ENCODE assay signal across 11 mouse cellular contexts in the genomic region with DNA sequence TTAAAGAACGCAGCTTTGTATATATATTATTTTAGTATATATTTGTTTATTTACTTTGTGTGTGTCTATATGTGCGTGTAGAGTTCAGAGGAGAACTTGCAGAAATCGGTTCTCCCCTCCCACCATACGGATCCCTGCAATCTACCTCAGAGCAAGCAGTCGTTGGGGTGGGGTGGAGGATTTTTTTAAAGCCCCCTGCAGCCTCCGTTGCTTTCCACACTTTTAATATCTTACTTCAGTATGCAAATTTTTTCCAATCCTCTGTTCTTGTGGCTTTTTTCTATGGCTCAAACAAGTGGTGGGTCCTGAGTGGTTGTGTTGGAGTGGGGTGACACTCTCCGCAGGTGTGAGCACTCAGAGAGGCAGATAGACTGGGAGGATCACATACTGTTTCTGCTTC. TPM values are rescaled to one million over a fixed set of nuclear protein-coding genes. Genes with fewer than 3 reads are reported as not detected.
DNase-seq lines count a peak whose midpoint lies in the region; ATAC-seq and TF ChIP-seq lines count a peak whose summit lies in the region.
"Had no signal": no experiment of that assay in that cellular context is flagged by ENCODE, and none has a peak within 500 bp of the region (broad histone marks: within the 10 kb centered on the region; RNA-seq: fewer than 3 reads in every experiment).

No protein-coding gene starts in this region.

- DNase-seq in hindbrain, embryonic 10.5 days (ENCODE audit: low spot score) = no peak
- no peak for DNase-seq in hindbrain, postnatal 0 days (ENCODE audit: low spot score)
- DNase-seq in thymus, adult 18-20 months = no peak
- DNase-seq in cerebellum, postnatal 10 days = no peak
- no peak for DNase-seq in MN1 (ENCODE audit: low spot score)
- DNase-seq: thymus, adult 2 months had no signal

- TF ChIP-seq CTCF in hindbrain, postnatal 0 days (IDR thresholded peaks at IDR 0.05; ENCODE audit: low read depth) = no peak

- no peak overlapping the region for H3K4me2 ChIP-seq in hindbrain, embryonic 16.5 days (ENCODE audit: low read length)
- H3K4me2 ChIP-seq in embryonic facial prominence, embryonic 13.5 days = peak overlapping the region; percentile 32; the same call in 1 of the 2 replicates
- H3K4me2 ChIP-seq in hindbrain, postnatal 0 days (ENCODE audit: low read depth, low read length) = peak overlapping the region; percentile 36; the same call in 1 of the 2 replicates
- H3K4me2 ChIP-seq in midbrain, embryonic 16.5 days (ENCODE audit: low read length) = 0 out of 2 replicates have a peak overlapping the region, but pooled peaks have one; percentile 29
- H3K4me2 ChIP-seq: limb, embryonic 15.5 days had no signal

- 0 out of 2 replicates have a peak, but pooled peaks cover 5% of the 10 kb centered on the region for H3K36me3 ChIP-seq in hindbrain, embryonic 10.5 days
- H3K36me3 ChIP-seq in hindbrain, embryonic 16.5 days (ENCODE audit: control insufficient read depth, insufficient read depth, low read length) = no peaks in the 10 kb centered on the region
- H3K36me3 ChIP-seq in embryonic facial prominence, embryonic 13.5 days = no peaks in the 10 kb centered on the region
- no peaks in the 10 kb centered on the region for H3K36me3 ChIP-seq in hindbrain, postnatal 0 days (ENCODE audit: insufficient read depth, low read length)
- H3K36me3 ChIP-seq in midbrain, embryonic 16.5 days (ENCODE audit: control insufficient read depth, insufficient read depth, low read length) = no peaks in the 10 kb centered on the region
- H3K36me3 ChIP-seq: limb, embryonic 15.5 days had no signal

- H3K27me3 ChIP-seq in hindbrain, embryonic 10.5 days (ENCODE audit: insufficient read depth, poor library complexity, severe bottlenecking) = no peaks in the 10 kb centered on the region
- no peaks in the 10 kb centered on the region for H3K27me3 ChIP-seq in hindbrain, embryonic 16.5 days (replicated peaks; ENCODE audit: control insufficient read depth, insufficient read depth, low read length)
- H3K27me3 ChIP-seq in embryonic facial prominence, embryonic 13.5 days = no peaks in the 10 kb centered on the region
- H3K27me3 ChIP-seq in hindbrain, postnatal 0 days (ENCODE audit: insufficient read depth, low read length) = no peaks in the 10 kb centered on the region
- H3K27me3 ChIP-seq in midbrain, embryonic 16.5 days (ENCODE audit: control insufficient read depth, insufficient read depth, low read depth, low read length) = no peaks in the 10 kb centered on the region
- H3K27me3 ChIP-seq: limb, embryonic 15.5 days had no signal

- no peaks in the 10 kb centered on the region for H3K9me3 ChIP-seq in hindbrain, embryonic 10.5 days
- no peaks in the 10 kb centered on the region for H3K9me3 ChIP-seq in hindbrain, embryonic 16.5 days (ENCODE audit: control insufficient read depth, low read length)
- H3K9me3 ChIP-seq in embryonic facial prominence, embryonic 13.5 days = no peaks in the 10 kb centered on the region
- H3K9me3 ChIP-seq in hindbrain, postnatal 0 days (ENCODE audit: low read length) = no peaks in the 10 kb centered on the region
- no peaks in the 10 kb centered on the region for H3K9me3 ChIP-seq in midbrain, embryonic 16.5 days (replicated peaks; ENCODE audit: control insufficient read depth, low read length, poor library complexity, severe bottlenecking)
- H3K9me3 ChIP-seq: limb, embryonic 15.5 days had no signal

- ATAC-seq in hindbrain, embryonic 16.5 days = no peak
- no peak for ATAC-seq in embryonic facial prominence, embryonic 13.5 days (ENCODE audit: insufficient number of reproducible peaks, insufficient read depth, low FRiP score, low TSS enrichment, low read depth)
- ATAC-seq in hindbrain, postnatal 0 days = no peak
- no peak for ATAC-seq in midbrain, embryonic 16.5 days
- ATAC-seq: inflammation-experienced regulatory T-cells, adult 6 months had no signal

- peak overlapping the region; percentile 53 for H3K4me3 ChIP-seq in hindbrain, embryonic 10.5 days
- no peak overlapping the region for H3K4me3 ChIP-seq in hindbrain, embryonic 16.5 days (ENCODE audit: low read length)
- no peak overlapping the region for H3K4me3 ChIP-seq in embryonic facial prominence, embryonic 13.5 days
- no peak overlapping the region for H3K4me3 ChIP-seq in hindbrain, postnatal 0 days (ENCODE audit: low read length)
- no peak overlapping the region for H3K4me3 ChIP-seq in midbrain, embryonic 16.5 days (ENCODE audit: low read depth, low read length)
- H3K4me3 ChIP-seq: limb, embryonic 15.5 days had no signal

- H3K27ac ChIP-seq in hindbrain, embryonic 10.5 days = peak overlapping the region; percentile 89
- no peak overlapping the region for H3K27ac ChIP-seq in hindbrain, embryonic 16.5 days (ENCODE audit: low read depth, low read length)
- no peak overlapping the region for H3K27ac ChIP-seq in embryonic facial prominence, embryonic 13.5 days
- no peak overlapping the region for H3K27ac ChIP-seq in hindbrain, postnatal 0 days
- H3K27ac ChIP-seq in midbrain, embryonic 16.5 days (ENCODE audit: low read length) = no peak overlapping the region
- H3K27ac ChIP-seq: limb, embryonic 15.5 days had no signal

- peaks cover 23% of the 10 kb centered on the region for H3K4me1 ChIP-seq in hindbrain, embryonic 10.5 days (replicated peaks)
- no peaks in the 10 kb centered on the region; the same call in 1 of the 2 replicates for H3K4me1 ChIP-seq in hindbrain, embryonic 16.5 days (ENCODE audit: control insufficient read depth, insufficient read depth, low read depth, low read length)
- peaks cover 3% of the 10 kb centered on the region; the same call in 1 of the 2 replicates for H3K4me1 ChIP-seq in embryonic facial prominence, embryonic 13.5 days
- H3K4me1 ChIP-seq in hindbrain, postnatal 0 days (ENCODE audit: insufficient read depth, low read length) = no peaks in the 10 kb centered on the region
- no peaks in the 10 kb centered on the region; the same call in 1 of the 2 replicates for H3K4me1 ChIP-seq in midbrain, embryonic 16.5 days (ENCODE audit: control insufficient read depth, insufficient read depth, low read length)
- H3K4me1 ChIP-seq: limb, embryonic 15.5 days had no signal

- 5% methylated on average over 7 of the region's 7 CpGs for WGBS in hindbrain, embryonic 10.5 days
- 7% methylated on average over 7 of the region's 7 CpGs for WGBS in hindbrain, embryonic 16.5 days
- WGBS in embryonic facial prominence, embryonic 13.5 days = 8% methylated on average over 7 of the region's 7 CpGs
- WGBS in hindbrain, postnatal 0 days = 6% methylated on average over 7 of the region's 7 CpGs
- WGBS in midbrain, embryonic 16.5 days = 3% methylated on average over 7 of the region's 7 CpGs

- no peak overlapping the region for H3K9ac ChIP-seq in hindbrain, embryonic 16.5 days (ENCODE audit: low read depth, low read length)
- no peak overlapping the region for H3K9ac ChIP-seq in embryonic facial prominence, embryonic 13.5 days
- H3K9ac ChIP-seq in hindbrain, postnatal 0 days (replicated peaks; ENCODE audit: low read length) = no peak overlapping the region
- no peak overlapping the region for H3K9ac ChIP-seq in midbrain, embryonic 16.5 days (ENCODE audit: low read depth, low read length)
- H3K9ac ChIP-seq: limb, embryonic 15.5 days had no signal

RNA-seq across cellular contexts. Expression of a gene that starts 0.6 kb away (rescaled TPM):
- polyA plus RNA-seq in hindbrain, embryonic 10.5 days (2016; fragmentation: Nextera tagmentation; extraction: Ambion mirVana) = 6.1 and 8.3 TPM in 2 replicates
- polyA plus RNA-seq in hindbrain, embryonic 16.5 days (2015; fragmentation: Nextera tagmentation; extraction: Ambion mirVana) = 0.36 and 0.39 TPM in 2 replicates
- 0.48 and 0.76 TPM in 2 replicates for polyA plus RNA-seq in embryonic facial prominence, embryonic 13.5 days (2015; fragmentation: Nextera tagmentation; extraction: Ambion mirVana)
- 0.37 TPM in 1 of 2 replicates, not detected in the other for total RNA-seq in hindbrain, postnatal 0 days (2014; rRNA removed)
- 0.26 and 0.29 TPM in 2 replicates for polyA plus RNA-seq in hindbrain, postnatal 0 days (2015; fragmentation: Nextera tagmentation; extraction: Ambion mirVana)
- polyA plus RNA-seq in midbrain, embryonic 16.5 days (2015; fragmentation: Nextera tagmentation; extraction: Ambion mirVana) = 0.39 and 0.60 TPM in 2 replicates
- polyA plus RNA-seq: thymus, adult 2 months had no signal

RNA-seq across cellular contexts. Expression of a gene that starts 18.7 kb away (rescaled TPM):
- polyA plus RNA-seq in hindbrain, embryonic 10.5 days (2016; fragmentation: Nextera tagmentation; extraction: Ambion mirVana) = 12.4 and 15.4 TPM in 2 replicates
- 42.3 and 47.8 TPM in 2 replicates for polyA plus RNA-seq in hindbrain, embryonic 16.5 days (2015; fragmentation: Nextera tagmentation; extraction: Ambion mirVana)
- 8.1 and 9.0 TPM in 2 replicates for polyA plus RNA-seq in embryonic facial prominence, embryonic 13.5 days (2015; fragmentation: Nextera tagmentation; extraction: Ambion mirVana)
- total RNA-seq in hindbrain, postnatal 0 days (2014; rRNA removed) = 108 and 128 TPM in 2 replicates
- 34.9 and 39.1 TPM in 2 replicates for polyA plus RNA-seq in hindbrain, postnatal 0 days (2015; fragmentation: Nextera tagmentation; extraction: Ambion mirVana)
- polyA plus RNA-seq in midbrain, embryonic 16.5 days (2015; fragmentation: Nextera tagmentation; extraction: Ambion mirVana) = 45.1 and 48.7 TPM in 2 replicates
- polyA plus RNA-seq: inflammation-experienced regulatory T-cells, adult 6 months had no signal

RNA-seq across cellular contexts. Expression of a gene that starts 52.7 kb away (rescaled TPM):
- 71.6 and 74.6 TPM in 2 replicates for polyA plus RNA-seq in hindbrain, embryonic 10.5 days (2016; fragmentation: Nextera tagmentation; extraction: Ambion mirVana)
- polyA plus RNA-seq in hindbrain, embryonic 16.5 days (2015; fragmentation: Nextera tagmentation; extraction: Ambion mirVana) = 46.7 and 51.4 TPM in 2 replicates
- 59.2 and 62.2 TPM in 2 replicates for polyA plus RNA-seq in embryonic facial prominence, embryonic 13.5 days (2015; fragmentation: Nextera tagmentation; extraction: Ambion mirVana)
- total RNA-seq in hindbrain, postnatal 0 days (2014; rRNA removed) = 44.2 and 47.8 TPM in 2 replicates
- polyA plus RNA-seq in hindbrain, postnatal 0 days (2015; fragmentation: Nextera tagmentation; extraction: Ambion mirVana) = 32.6 and 35.7 TPM in 2 replicates
- 51.8 and 52.4 TPM in 2 replicates for polyA plus RNA-seq in midbrain, embryonic 16.5 days (2015; fragmentation: Nextera tagmentation; extraction: Ambion mirVana)

RNA-seq across cellular contexts. Expression of a gene that starts 53.0 kb away (rescaled TPM):
- 97.8 and 115 TPM in 2 replicates for polyA plus RNA-seq in hindbrain, embryonic 10.5 days (2016; fragmentation: Nextera tagmentation; extraction: Ambion mirVana)
- polyA plus RNA-seq in hindbrain, embryonic 16.5 days (2015; fragmentation: Nextera tagmentation; extraction: Ambion mirVana) = 65.3 and 73.2 TPM in 2 replicates
- 100 and 112 TPM in 2 replicates for polyA plus RNA-seq in embryonic facial prominence, embryonic 13.5 days (2015; fragmentation: Nextera tagmentation; extraction: Ambion mirVana)
- 3.7 and 16.5 TPM in 2 replicates for total RNA-seq in hindbrain, postnatal 0 days (2014; rRNA removed)
- polyA plus RNA-seq in hindbrain, postnatal 0 days (2015; fragmentation: Nextera tagmentation; extraction: Ambion mirVana) = 91.3 and 99.6 TPM in 2 replicates
- polyA plus RNA-seq in midbrain, embryonic 16.5 days (2015; fragmentation: Nextera tagmentation; extraction: Ambion mirVana) = 63.5 and 68.0 TPM in 2 replicates

RNA-seq across cellular contexts. Expression of a gene that starts 53.2 kb away (rescaled TPM):
- polyA plus RNA-seq in hindbrain, embryonic 10.5 days (2016; fragmentation: Nextera tagmentation; extraction: Ambion mirVana) = 22.4 and 23.1 TPM in 2 replicates
- polyA plus RNA-seq in hindbrain, embryonic 16.5 days (2015; fragmentation: Nextera tagmentation; extraction: Ambion mirVana) = 43.1 and 52.0 TPM in 2 replicates
- polyA plus RNA-seq in embryonic facial prominence, embryonic 13.5 days (2015; fragmentation: Nextera tagmentation; extraction: Ambion mirVana) = 26.5 and 31.0 TPM in 2 replicates
- 55.6 and 82.6 TPM in 2 replicates for total RNA-seq in hindbrain, postnatal 0 days (2014; rRNA removed)
- polyA plus RNA-seq in hindbrain, postnatal 0 days (2015; fragmentation: Nextera tagmentation; extraction: Ambion mirVana) = 35.3 and 38.4 TPM in 2 replicates
- 43.6 and 49.8 TPM in 2 replicates for polyA plus RNA-seq in midbrain, embryonic 16.5 days (2015; fragmentation: Nextera tagmentation; extraction: Ambion mirVana)
